Mouse (Mus musculus) CD4-positive naive resting alpha-beta T cell, adult 76 days (primary cell): ENCODE data around the gene Itfg1. TPM values are rescaled to one million over a fixed set of nuclear protein-coding genes. Genes with fewer than 3 reads are reported as not detected.

Experiments
- total RNA-seq: library from RNA; stranded (reverse); gene quantifications from one replicate; pipeline ENCODE4 v1.2.4, GENCODE M21; 2023

Itfg1 gene
- 23.2 TPM for total RNA-seq

GRCm38 (mm10) chr8:85840657-85841488 is at the start of gene Itfg1, which contains the start of gene Phkb:
TSS of gene Itfg1 (minus strand) at chr8:85840921.
TSS of gene Phkb (plus strand) at chr8:85840959.

GRCm38 (mm10) chr8:85700751-85701351 is 139.9 kb downstream of the Itfg1 start, which contains the start of gene Neto2:
TSS of gene Neto2 (minus strand) at chr8:85700924.

Other genes with a start within 250 kb of the Itfg1 start
- gene Neto2, start 140.0 kb downstream of the Itfg1 start, total RNA-seq, result 2.5 TPM
- 21.8 TPM for gene Phkb, start within 50 bp of the Itfg1 start, total RNA-seq